Mouse (Mus musculus) c-Kit-positive CD71-negative TER-119-negative erythroid progenitor cells, embryonic 14.5 days (primary cell): ENCODE data around the gene Lbx2.

Experiments used
- DNase-seq: peaks from one replicate; pipeline ENCODE4 v3.0.0-alpha.2; 2013; ENCODE audit warnings: low read depth

Lbx2 gene

GRCm38 (mm10) chr6:83108762-83109668 is 22.8 kb downstream of the Lbx2 start, which contains the start of gene Mrpl53:
Gene Mrpl53, plus strand, starts transcription at chr6:83109040.
- no peak for DNase-seq

DNA sequence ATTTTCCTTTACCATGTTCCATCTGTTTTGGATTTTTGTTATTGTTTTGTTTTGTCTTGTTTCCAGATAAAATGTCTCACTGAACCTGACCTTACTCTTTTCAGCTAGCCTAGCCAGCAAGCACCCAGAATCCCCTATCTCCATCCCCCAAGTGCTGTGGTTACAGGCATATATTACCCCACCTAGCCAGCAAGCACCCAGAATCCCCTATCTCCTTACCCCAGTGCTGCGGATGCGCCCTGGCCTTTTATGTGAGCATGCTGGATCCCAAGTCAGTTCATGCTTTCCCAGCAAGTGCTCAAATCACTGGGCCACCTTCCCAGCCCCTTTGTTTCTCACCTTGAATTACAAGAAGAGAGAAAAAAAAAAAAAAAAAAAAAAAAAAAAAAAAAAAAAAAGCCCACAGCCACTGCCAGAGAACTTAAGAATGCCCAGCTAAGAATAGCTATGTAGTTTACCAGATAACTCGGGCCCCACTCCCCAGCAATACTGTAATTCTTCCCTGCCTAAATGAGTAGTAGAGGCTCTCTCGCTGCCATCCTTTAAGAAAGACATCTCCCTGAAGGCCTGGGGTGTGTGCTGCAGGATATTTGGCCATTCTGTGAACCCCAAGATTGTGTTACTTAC is 25.5 kb downstream of the Lbx2 start:
- DNase-seq, result no peak

DNA sequence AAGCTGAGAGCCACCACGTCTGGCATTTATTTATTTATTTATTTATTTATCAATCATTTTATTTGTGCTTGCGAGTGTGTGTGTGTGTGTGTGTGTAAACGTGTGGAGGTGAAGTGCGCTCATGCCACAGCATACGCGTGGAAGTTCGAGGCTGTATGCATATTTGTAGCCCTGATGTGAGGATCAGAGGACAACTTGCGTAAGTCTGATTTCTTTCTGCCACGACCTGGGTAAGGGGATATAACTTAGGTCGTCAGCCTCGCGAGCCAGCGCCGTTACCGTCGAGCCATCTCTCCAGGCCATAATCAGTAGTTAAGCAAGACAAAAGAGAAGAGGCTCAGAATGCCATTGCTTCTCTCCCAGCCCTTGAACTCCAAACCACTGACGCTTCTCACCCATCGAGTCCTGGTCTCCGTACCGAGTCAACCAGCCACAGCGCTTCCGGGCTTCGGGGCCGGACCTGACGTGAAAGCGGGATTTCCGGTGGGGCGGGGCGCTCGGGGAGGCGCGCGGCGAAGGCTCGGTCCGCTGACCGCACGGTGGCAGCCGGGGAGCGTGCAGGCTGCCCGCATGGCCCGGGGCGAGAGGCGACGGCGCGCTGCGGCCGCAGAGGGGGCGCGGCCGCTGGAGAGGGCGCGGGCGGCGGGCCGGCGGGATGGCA is 29.0 kb downstream of the Lbx2 start, which contains the start of gene Mogs:
TSS of gene Mogs (plus strand) at position 486 of the 661 bp plus-strand sequence.
- DNase-seq, result peak; percentile 89

DNA sequence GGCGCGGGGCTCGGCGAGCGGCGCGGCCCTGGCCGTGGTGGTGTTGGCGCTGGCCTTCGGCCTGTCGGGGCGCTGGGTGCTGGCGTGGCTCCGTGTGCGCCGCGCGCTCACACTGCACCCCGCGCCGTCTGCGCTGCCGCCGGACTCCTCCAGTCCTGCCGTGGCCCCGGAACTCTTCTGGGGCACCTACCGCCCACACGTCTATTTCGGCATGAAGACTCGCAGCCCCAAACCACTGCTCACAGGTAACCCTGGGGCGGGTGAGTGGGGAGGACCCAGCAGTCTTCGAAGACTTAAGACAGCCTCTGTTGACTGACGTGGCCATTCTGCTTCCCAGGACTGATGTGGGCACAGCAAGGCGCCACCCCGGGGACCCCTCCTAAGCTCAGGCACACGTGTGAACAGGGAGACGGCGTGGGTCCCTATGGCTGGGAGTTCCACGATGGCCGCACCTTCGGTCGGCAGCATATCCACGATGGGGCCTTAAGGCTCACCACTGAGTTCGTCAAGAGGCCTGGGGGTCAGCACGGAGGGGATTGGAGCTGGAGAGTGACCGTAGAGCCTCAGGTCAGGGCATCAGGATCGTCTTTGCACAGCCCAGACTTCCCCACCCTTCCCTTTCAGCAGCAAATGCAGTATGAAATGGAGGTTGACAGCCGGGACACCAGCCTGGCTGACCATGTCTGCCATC is 29.7 kb downstream of the Lbx2 start:
- DNase-seq, result no peak

DNA sequence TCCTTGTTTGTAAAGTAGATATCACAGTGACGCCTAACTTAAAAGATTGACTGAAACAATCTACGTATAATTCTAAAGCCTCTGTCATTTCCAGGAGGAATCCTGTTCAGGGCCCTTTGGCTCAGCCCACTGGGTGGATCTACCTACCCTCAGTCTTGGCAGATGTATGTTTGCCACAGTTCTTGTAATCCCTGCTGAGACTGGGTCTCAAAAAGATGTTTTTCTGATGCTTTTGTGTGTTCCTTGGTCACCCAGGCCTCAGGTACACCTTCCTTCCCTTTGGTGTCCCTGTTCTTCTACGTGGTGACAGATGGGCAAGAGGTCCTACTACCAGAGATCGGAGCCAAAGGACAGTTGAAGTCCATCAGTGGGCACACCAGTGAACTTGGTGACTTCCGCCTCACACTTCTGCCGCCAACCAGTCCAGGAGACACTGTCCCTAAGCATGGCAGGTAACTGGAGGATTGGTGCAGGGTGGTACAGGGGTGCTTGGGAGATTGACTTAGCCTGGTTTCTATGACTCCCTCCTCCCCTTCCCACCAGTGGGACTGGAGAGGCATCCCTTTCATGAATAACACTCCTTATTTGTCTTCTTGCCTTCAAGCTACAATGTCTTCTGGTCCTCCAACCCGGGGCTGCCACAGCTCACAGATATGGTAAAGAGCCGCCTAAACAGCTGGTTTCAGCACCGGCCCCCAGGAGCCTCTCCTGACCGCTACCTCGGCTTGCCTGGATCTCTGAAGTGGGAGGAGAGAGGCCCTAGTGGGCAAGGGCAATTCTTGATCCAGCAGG is 30.4 kb downstream of the Lbx2 start:
- no peak for DNase-seq

- DNase-seq, result no peak
These were observed 30.9 kb downstream of the Lbx2 start for GRCm38 (mm10) chr6:83117165-83117438.

DNA sequence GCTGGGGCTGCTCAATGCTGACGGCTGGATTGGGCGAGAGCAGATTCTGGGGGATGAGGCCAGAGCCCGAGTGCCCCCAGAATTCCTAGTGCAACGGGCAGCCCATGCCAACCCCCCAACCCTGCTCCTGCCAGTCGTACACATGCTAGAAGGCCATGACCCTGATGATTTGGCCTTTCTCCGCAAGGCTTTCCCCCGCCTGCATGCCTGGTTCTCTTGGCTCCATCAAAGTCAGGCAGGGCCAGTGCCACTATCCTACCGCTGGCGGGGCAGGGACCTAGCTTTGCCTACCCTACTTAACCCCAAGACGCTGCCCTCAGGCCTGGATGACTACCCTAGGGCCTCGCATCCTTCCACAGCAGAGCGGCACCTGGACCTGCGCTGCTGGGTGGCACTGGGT is 31.4 kb downstream of the Lbx2 start:
- DNase-seq, result no peak

DNA sequence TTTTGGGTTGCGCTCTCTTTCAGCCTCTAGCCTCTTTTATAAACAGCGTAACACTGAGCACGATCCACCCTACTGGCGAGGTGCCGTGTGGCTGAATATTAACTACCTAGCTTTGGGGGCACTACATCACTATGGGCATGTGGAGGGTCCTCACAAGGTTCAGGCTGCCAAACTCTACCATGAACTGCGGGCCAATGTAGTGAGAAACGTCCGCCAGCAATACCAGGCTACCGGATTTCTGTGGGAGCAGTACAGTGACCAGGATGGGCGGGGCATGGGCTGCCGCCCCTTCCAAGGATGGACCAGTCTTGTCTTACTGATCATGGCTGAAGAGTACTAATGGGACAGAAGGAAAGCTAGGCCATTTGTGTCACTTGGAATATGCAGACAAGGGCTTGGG is 32.2 kb downstream of the Lbx2 start:
- no peak for DNase-seq

DNA sequence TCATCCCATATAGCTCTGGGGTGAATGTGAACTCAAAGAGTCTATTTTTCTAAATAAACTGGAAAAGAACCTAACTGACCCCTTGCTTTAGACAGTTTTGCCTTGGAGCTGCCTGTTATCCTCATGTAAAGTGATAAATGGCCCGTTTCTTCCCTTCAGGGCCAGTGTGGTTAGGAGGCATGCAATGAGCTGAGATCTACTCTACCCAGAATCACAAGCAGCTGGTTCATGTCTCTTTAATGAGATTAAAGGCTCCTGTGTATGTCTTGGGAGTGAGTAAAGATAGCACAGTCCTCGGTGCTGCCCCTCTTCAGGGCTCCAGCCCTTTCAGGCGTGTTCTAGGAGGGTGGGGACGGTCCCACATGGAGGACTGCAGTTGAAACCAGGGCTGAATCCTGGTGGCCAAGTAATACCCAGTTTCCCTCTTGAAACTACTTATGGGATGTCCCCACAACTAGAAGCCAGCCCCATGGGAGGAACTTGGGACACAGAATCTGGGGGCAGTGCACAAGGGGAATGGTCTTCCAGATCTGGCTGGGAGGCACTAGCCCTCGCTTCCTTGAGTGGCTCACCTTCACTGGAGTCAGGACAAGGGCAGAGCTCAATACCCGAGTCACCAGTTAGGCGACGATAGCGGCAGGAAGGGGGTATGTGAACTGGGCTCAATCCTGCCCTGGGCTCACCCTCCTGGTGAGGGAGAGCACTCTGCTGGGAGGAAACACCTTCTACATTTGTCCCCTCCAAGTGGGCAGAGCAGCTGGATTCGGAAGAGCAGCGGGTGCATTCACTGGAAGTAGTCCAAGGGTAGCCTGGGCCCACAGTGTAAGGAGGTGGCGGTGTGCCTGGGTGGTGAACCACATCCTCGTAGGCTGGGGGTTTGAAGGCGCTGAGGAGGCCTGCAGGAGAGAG is 32.9 kb downstream of the Lbx2 start:
- DNase-seq, result no peak

GRCm38 (mm10) chr6:83119734-83120051 is 33.5 kb downstream of the Lbx2 start:
- DNase-seq, result no peak

- DNase-seq, result peak; percentile 95
These were observed 35.0 kb downstream of the Lbx2 start, which contains the start of gene Wbp1 for GRCm38 (mm10) chr6:83120930-83121862. Gene Wbp1, minus strand, starts transcription at chr6:83121559.

DNA sequence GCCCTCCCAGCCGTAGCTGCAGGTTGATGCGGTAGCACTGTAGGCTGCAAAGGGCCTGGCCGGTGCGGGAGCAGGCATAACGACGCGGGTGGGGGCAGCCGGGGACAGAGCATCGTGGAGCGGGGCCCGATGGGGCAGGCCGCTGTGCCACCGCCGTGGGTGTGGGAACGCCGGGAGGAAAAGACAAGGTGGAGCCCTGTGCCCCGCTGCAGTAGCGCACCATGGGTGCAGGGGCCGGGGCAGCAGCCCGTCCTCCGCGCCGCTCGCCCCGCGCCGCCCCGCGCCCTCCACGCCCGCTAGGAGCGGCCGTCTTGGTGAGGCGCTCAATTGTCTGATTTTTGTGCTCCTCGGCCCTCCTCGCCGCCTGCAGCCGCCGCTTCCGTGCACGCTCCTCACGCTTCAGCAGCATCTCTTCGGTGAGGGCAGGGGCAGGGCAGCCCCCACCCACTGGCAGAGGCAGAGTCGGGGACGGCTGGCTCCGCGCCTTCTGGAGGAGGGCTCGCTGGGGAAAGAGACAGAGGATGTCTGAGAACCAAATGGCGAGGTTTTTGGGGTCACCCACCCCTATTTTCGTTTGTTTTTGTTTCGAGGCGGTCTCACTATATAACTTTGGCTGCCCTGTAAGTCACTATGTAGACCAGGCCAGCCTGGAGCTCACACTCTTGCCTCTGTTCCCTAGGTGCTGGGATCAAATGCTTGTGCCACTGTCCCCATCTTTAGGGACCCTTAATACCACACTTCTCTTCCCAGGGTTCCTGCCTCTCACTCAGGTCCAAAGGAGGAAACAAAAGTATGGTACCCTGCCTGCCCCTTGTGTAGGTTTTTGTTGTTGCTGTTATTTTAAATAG is 35.9 kb downstream of the Lbx2 start:
- no peak for DNase-seq

GRCm38 (mm10) chr6:83122961-83123360 is 36.8 kb downstream of the Lbx2 start:
- DNase-seq, result no peak

- DNase-seq, result peak; percentile 97
These were observed 38.7 kb downstream of the Lbx2 start for GRCm38 (mm10) chr6:83124851-83125312.

- no peak for DNase-seq
These were observed 39.2 kb downstream of the Lbx2 start, which contains the start of gene Ino80b for GRCm38 (mm10) chr6:83125331-83125730. Gene Ino80b, minus strand, starts transcription at chr6:83125431.

GRCm38 (mm10) chr6:83127419-83127818 is 41.3 kb downstream of the Lbx2 start:
- no peak for DNase-seq

DNA sequence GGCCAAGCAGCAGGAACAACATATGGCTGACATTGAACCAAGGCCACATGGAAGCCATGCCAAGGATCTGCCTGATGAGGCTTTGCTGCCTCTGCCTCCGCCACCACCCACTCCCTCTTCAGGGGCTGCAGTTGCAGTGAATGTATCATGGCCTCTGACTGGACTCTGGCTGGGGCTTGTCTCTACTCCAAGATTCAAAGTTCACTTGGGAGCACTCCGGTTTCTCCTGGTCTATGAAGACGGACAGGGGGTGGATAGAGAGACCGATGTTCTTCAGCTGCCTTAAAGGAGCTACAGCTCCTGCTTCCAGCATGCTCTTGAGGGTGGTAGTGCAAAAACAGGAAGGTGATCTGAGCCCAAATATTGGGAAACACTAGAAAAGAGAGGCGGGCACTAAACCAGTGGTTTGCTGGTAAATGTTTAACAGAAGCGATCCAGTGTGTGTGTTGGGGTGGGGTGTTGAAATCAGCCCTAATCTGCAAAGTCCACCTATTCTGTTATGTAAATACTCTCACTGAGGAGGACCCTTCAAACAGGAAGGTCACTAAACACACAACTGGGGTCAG is 45.4 kb downstream of the Lbx2 start:
- no peak for DNase-seq
